Mouse (Mus musculus) kidney, postnatal 36 days (tissue): ENCODE measurements at regions not wholly inside any gene's neighbourhood (a gene's known extent, or its start where the extent isn't known, plus 50 kb on each side); places are given as distances from the start of the nearest gene placed in this dataset.

Experiments
- DNase-seq, 2 experiments: peaks; one replicate each; pipeline ENCODE4 v3.0.0; 2021 to 2022; ENCODE audit warnings: mixed read lengths in 2 of 2

DNA sequence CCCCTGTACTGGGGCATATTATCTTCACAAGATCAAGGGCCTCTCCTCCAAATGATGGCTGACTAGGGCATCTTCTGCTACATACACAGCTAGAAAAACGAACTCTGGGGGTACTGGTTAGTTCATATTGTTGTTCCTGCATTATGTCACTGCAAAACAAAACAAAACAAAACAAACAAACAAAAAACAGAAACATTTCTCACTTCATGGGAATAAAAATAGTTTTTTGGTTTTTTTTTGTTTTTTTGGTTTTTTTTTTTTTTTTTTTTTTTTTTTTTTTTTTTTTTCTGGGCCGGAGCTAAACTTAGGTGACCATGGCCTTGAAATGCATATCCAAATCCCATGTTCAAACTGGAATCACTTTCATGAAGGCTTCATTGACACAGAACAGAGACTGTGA, 1184.4 kb downstream of the Efna5 start:
- DNase-seq = no peak

DNA sequence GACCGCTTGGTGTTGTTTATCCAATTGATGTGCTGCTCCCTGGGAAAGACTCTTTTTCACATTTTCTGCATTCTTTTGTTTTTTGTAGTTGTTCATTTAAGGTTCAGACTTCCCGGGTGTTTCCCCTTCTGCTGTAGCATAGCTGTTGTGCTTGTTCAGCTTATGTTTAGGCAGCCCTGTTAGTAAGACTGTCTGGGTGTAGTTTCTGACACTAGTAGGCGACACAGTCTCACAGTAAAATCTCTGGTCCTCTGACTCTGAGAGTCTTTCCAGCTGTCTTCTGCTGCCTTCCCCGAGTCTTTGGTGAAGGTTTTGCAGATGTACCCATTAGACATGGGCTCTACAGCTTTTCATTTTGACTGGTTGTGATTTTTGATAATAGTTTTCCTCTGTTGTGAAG, 1194.8 kb downstream of the Efna5 start:
- no peak for DNase-seq

DNA sequence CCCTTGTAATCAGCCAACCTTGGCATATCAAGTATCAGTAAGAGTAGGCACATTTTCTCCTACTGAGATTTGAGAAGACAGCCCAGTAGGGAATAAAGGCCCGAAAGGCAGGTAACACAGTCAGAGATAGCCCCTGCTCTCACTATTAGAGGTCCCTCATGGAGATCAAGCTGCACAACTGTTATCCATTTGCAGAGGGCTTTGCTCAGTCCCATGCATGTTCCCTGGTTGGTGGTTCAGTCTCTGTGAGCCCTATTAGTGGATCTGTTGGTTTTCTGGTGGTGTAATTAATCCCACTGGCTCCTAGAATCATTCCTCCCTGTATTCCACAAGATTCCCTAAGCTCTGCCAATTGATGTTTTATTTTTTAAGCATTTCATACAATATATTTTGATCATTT, 1196.6 kb downstream of the Efna5 start:
- no peak for DNase-seq

GRCm38 (mm10) chr17:61670651-61671050, 1210.5 kb downstream of the Efna5 start:
- DNase-seq = no peak

DNA sequence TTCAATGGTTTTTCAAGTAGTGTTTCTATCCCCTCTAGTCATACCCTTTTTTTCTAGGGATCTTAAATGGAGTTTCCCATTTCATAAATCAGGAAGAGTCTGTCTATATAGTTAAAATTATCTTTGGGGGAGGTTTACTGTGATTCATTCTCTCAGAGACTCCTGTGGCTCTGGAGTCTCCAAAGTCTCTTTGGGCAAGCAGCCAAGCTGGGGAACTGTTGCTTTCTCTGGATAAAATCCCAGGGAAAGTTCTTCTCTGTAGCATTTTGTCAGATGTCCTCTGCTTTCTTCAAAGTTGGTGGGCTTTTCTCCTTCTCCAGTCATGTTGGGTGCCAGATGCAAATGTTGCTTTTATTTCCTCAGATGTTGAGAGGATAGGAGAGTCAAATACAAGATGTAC, 1213.7 kb downstream of the Efna5 start:
- DNase-seq = peak in 1 of 2 experiments; percentile 1

- no peak for DNase-seq
These were observed 1216.2 kb downstream of the Efna5 start for GRCm38 (mm10) chr17:61664926-61665325.

DNA sequence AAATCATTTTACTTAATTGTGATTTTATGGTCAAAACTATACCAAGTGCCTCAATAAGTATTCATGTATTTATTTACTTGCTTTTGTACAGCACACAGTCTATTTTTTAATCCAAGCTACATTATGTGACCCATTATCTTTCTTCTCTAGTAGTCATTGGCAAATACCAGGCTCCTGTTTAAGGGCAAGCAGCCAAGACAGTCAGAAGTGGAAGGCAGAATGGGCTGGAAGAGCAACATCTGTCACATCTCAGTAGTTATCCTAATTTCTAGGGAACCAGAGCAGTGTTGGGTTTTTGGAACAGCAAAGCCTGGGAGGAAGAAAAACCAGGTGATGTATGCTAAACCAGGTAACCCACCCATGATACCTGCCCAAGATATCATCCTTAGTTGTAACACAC, 1233.5 kb downstream of the Efna5 start:
- no peak for DNase-seq

DNA sequence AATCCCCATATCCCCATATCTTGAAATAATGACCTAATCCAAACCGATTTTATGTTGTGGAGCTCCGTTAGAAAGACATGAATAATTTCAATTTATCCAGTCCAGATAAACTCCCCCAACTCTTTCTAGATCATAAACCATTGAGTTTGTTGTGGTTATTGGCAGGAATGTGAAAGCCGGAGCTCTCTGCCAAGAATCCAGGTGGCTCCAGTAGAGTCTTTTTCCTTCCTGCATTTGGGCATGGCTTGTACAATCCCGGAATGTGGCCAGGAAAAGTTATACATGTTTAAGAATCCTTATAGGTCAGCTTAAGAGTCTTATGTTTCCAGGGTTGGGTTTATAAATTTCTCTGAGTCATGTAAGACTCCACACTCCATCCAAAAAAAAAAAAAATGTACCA, 1272.8 kb downstream of the Efna5 start:
- DNase-seq = no peak

DNA sequence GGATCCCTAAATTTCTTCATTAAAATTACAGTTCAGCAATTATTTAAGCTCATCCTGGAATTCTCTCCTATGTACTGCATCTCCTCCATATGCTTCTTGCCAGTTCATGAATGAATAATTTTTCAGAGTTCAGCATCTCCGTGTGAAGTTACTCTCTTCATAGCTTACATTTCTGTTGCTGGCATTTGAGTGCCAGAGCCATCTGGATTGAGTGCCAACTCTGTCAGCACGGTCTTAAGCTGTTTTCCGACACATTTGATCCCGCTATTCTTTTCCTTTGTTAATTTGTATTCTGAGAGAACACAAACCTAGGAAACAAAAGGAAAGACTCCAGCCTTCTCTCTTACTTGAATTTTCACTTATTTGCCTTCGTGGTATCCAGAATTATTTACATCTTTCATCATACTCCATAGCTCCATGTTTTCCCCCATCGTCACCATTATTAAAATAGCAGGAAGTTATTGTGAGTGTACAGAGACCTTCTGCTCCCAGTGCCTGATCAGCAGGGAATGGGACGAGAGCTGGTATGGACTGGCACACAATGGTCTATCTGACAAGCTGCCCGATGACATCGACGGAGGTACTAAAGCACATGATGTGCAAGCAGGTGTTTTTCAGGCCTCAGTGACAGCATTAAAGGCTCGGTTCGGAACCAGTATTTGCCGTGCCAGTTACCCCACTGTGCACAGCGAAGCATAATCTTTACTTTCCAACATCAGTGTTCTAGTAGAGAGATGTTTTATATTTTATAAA, 1274.2 kb downstream of the Efna5 start:
- no peak for DNase-seq

DNA sequence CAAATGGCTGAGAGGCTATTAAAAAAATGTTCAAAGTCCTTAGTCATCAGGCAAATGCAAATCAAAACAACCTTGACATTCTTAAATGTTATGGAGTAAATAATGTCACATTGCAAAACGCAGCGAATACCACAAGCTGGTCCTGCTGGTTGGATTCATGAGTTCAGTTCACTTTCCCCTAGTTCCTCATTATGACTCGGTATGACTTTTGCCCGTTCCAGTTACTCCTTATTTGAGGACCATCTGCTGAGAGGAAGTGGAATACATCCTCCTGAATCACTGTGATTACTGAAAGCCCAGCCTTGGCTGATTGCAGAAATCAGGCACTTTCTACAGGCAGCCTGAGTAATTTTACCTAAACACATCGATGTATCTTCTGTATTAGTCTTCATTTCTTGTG, 1276.9 kb downstream of the Efna5 start:
- DNase-seq = no peak

DNA sequence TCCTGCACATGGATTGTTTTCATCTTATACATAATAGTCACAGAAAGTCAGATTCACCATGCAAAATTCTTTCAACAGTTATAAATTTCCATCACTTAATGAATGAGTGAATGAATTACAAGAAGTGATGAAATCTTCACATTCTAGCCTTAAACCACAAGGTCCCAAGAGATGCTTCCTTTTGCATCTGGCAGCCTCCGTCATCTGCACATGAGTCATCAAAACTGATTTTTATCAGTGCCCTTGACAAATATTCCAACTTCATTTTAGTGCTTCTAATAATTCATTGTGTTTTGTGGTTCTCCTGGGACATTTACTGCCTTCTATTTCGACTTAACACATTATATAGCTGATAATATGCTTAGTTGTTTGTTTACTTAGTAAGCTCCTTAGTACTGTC, 1291.9 kb downstream of the Efna5 start:
- DNase-seq = peak in 1 of 2 experiments; percentile 1

- no peak for DNase-seq
These were observed 1302.2 kb downstream of the Efna5 start for GRCm38 (mm10) chr17:61578895-61579294.

DNA sequence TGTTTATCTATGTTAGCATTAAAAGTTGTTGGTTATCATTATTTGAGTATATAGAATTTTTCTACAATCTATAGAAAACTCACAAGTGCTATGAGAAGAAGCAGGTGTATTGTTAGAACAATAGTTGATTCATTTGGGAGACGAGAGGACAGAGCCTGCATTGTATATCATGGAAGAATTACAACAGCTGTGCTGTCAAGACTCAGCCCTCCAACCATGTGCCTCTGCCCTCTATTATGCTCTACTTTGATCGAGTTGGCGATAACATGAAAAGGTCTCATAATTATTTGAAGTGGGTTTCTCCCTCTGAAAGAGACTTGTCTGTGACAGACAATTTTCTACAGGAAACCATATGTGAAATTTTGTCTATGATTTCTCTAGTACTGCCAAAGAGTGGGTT, 1310.2 kb downstream of the Efna5 start:
- no peak for DNase-seq
